Mouse (Mus musculus): ENCODE data around the gene Tpm1. TPM values are rescaled to one million over a fixed set of nuclear protein-coding genes. Genes with fewer than 3 reads are reported as not detected.
A peak's percentile ranks its signal among the peaks of the same experiment; 100 is the strongest.

The Tpm1 gene
- 171 and 180 TPM in 2 replicates for polyA plus RNA-seq (2015; fragmentation: Nextera tagmentation; extraction: Ambion mirVana)

DNA sequence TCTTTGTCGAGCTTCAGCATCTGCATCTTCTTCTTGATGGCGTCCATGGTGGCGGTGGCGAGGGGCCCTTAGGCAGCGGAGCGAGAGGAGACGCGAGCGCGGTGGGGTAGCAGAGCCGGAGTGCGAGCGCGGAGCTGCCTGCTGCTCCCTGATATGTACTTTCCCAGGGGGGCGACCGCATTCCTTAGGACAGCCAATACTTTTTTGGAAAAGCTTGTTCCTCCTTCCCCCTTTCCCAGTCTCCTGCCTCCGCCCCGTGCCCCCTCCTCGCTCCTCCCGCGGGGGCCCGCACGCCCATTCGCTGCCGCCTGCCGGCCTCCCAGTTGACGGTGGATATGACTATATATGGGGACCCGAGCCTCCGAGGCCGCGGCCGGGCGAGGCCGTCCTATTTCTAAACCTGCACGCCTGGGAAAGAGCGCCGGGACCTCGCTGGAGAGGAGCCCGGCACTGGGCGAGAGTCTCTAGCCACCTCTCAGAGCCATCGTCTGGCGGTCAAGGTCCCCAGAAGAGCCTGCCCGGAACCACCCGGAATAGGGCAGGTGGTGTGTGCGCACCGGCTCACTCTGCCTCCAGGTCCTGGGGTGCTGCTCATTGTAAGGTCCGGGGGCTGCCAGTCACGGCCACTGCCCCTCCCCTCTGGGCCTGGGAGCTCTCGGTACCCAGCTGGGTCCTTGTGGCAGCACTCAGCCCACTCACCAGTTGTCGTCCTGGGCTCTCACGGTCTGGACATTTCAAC lies at the start of gene Tpm1:
TSS of gene Tpm1 (minus strand) at position 321 of the 739 bp plus-strand sequence.
- Histone ChIP-seq H3K4me2 (peak within 1 kb of the TSS; percentile 92), H3K9me3 (no peaks in the 10 kb centered on the region), H3K27ac (replicated peaks) (no peak within 1 kb of the TSS), H3K9ac (peak within 1 kb of the TSS; percentile 49), H3K36me3 (no peaks in the 10 kb centered on the region), H3K27me3 (peaks cover 34% of the 10 kb centered on the region), H3K4me1 (replicated peaks) (peaks cover 33% of the 10 kb centered on the region), H3K4me3 (peak within 1 kb of the TSS; percentile 45)
- ATAC-seq (ENCODE audit: low FRiP score, low read depth): peak; percentile 40; the same call in 1 of the 2 replicates
- 1% methylated on average over 50 of the region's 51 CpGs for WGBS

DNA sequence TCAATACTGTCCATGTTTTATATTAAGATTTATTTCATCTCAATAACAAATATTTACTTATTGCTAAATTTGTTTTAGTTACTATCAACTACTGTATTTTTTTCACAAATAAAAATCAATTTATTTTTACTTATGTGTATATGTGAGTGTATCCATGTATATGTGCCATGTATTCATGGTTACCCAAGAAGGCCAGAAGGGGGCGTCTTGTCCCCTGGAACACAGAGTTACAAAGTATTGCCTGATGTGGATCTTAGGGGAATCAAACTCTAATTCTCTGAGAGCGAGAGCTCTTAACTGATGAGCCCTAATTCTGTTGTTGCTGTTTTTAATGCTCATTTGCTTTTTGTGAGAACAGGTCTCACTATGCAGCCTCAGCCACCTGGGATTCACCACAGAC lies 45.2 kb upstream of the Tpm1 start:
- Histone ChIP-seq H3K4me3 (no peak overlapping the region), H3K36me3 (no peaks in the 10 kb centered on the region), H3K27ac (replicated peaks) (no peak overlapping the region), H3K9ac (no peak overlapping the region), H3K4me2 (no peak overlapping the region), H3K9me3 (no peaks in the 10 kb centered on the region), H3K4me1 (replicated peaks) (peaks cover 6% of the 10 kb centered on the region; the same call in 1 of the 2 replicates), H3K27me3 (no peaks in the 10 kb centered on the region)
- ATAC-seq (ENCODE audit: low FRiP score, low read depth): no peak
- WGBS: 95% methylated on average over 2 of the region's 2 CpGs

DNA sequence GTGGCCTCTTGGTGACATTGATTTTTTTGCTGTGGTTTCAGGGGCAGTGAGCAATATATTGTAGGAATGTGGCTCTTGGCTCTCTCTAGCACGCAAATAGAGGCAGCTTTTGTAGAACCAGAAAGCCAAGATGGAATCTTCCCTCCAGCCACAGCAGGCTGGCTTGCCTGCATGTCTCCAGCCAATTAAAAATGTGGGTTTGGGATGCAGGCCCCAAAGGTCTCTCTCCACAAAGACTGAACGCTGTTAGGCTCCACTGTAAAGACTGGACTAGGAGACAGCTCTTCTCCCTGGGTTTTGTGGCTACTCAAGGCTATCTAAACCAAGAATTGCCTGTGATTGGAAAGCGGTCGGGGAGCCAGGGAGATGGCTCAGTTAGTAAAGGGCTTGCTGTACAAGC lies 43.0 kb upstream of the Tpm1 start:
- ATAC-seq (ENCODE audit: low FRiP score, low read depth): no peak
- no peaks in the 10 kb centered on the region for H3K9me3 ChIP-seq
- no peaks in the 10 kb centered on the region for H3K27me3 ChIP-seq
- peaks cover 6% of the 10 kb centered on the region; the same call in 1 of the 2 replicates for H3K4me1 ChIP-seq (replicated peaks)
- 75% methylated on average over 4 of the region's 4 CpGs for WGBS
- H3K4me3 ChIP-seq: no peak overlapping the region
- H3K36me3 ChIP-seq: no peaks in the 10 kb centered on the region
- no peak overlapping the region for H3K27ac ChIP-seq (replicated peaks)
- no peak overlapping the region for H3K9ac ChIP-seq
- no peak overlapping the region for H3K4me2 ChIP-seq

DNA sequence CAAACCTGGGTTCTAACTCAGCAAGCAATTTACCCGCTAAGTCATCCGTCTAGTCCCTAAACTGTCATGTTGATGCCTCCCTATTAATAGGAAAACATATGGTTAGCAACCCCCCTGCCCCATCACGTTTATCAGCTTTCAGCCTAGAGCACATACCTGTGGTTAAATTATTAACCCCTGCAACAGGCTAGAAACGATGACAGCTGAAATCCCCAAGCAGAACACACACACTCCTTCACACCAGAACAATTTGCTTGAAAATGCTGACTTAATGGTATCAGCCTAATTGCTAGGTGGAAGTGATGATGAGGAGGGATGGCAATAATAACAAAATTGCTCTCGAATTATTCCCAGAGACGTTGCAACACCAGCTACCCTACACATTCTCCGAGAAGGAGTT lies 42.4 kb upstream of the Tpm1 start:
- Histone ChIP-seq H3K4me1 (replicated peaks) (peaks cover 6% of the 10 kb centered on the region; the same call in 1 of the 2 replicates), H3K27ac (replicated peaks) (no peak overlapping the region), H3K9ac (no peak overlapping the region), H3K27me3 (no peaks in the 10 kb centered on the region), H3K9me3 (no peaks in the 10 kb centered on the region), H3K4me3 (no peak overlapping the region), H3K36me3 (no peaks in the 10 kb centered on the region), H3K4me2 (no peak overlapping the region)
- ATAC-seq (ENCODE audit: low FRiP score, low read depth): no peak
- 61% methylated on average over 7 of the region's 7 CpGs for WGBS

DNA sequence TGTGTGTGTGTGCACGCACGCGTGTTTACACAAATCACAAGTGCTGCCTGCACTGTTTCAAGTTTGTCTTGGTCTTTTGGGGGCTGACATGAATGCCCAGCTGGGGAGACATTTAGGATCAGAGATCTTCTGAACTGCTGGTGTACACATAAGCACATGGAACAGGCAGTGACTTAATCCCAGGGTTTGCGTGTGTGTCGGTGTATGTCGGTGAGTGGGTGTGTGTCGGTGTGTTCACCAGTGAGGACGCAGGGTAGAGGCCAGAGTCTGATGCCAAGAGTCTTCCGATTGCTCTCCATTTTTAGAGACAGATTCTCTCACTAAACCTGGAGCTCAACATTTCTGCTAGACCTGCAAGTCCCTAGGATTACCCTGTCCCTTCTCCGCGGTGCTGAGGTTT lies 41.9 kb upstream of the Tpm1 start:
- WGBS: 95% methylated on average over 11 of the region's 11 CpGs
- no peaks in the 10 kb centered on the region for H3K36me3 ChIP-seq
- H3K27me3 ChIP-seq: no peaks in the 10 kb centered on the region
- H3K9ac ChIP-seq: no peak overlapping the region
- ATAC-seq (ENCODE audit: low FRiP score, low read depth): no peak
- H3K4me2 ChIP-seq: no peak overlapping the region
- H3K4me3 ChIP-seq: no peak overlapping the region
- H3K9me3 ChIP-seq: no peaks in the 10 kb centered on the region
- no peak overlapping the region for H3K27ac ChIP-seq (replicated peaks)
- peaks cover 6% of the 10 kb centered on the region; the same call in 1 of the 2 replicates for H3K4me1 ChIP-seq (replicated peaks)

DNA sequence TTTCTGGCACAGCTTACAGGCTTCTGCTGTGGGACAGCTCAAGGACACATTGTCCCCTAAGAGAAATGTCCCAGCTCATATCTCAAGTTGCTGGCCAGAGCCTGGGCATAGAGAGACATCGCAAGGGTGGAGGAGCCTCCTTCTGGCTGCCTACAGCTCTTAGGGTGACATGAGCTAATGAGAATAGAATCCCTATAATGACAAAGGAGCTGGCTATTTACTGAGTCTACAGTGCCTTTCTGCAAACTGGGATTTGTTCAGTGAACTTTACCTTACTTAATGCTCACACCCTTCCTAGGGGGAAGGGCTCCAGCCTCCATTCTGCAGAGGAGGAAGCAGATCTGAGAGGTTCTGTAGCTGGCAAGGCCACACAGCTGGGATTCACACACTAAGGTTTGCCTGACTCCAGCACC lies 41.4 kb upstream of the Tpm1 start:
- no peak for ATAC-seq (ENCODE audit: low FRiP score, low read depth)
- Histone ChIP-seq H3K4me3 (no peak overlapping the region), H3K9ac (no peak overlapping the region), H3K36me3 (no peaks in the 10 kb centered on the region), H3K4me1 (replicated peaks) (peaks cover 6% of the 10 kb centered on the region; the same call in 1 of the 2 replicates), H3K9me3 (no peaks in the 10 kb centered on the region), H3K27ac (replicated peaks) (no peak overlapping the region), H3K4me2 (no peak overlapping the region), H3K27me3 (no peaks in the 10 kb centered on the region)
- WGBS: 87% methylated on average over 1 of the region's 1 CpGs

DNA sequence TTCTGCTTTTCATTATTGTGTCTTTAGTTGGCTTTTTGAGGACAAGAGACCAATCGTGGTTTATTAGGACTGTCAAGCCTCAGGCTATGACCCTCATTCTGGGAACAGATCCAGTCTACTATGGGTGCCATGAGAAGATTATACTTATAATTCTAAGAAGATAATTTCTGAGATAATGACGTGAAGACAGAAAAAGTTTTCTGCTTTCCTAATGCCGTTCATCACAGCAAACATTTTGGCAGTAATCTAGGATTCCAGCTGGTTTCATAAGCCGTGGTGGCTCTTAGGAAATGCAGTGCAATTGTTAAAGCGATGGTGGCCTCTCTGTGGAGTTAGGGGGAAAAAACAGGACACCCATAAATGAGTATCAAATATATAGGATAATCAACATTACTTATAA lies 40.0 kb upstream of the Tpm1 start:
- Histone ChIP-seq H3K9me3 (no peaks in the 10 kb centered on the region), H3K4me1 (replicated peaks) (peaks cover 6% of the 10 kb centered on the region; the same call in 1 of the 2 replicates), H3K27me3 (no peaks in the 10 kb centered on the region), H3K4me3 (no peak overlapping the region), H3K4me2 (no peak overlapping the region), H3K36me3 (no peaks in the 10 kb centered on the region), H3K9ac (no peak overlapping the region), H3K27ac (replicated peaks) (no peak overlapping the region)
- WGBS: 74% methylated on average over 5 of the region's 5 CpGs
- ATAC-seq (ENCODE audit: low FRiP score, low read depth): no peak

DNA sequence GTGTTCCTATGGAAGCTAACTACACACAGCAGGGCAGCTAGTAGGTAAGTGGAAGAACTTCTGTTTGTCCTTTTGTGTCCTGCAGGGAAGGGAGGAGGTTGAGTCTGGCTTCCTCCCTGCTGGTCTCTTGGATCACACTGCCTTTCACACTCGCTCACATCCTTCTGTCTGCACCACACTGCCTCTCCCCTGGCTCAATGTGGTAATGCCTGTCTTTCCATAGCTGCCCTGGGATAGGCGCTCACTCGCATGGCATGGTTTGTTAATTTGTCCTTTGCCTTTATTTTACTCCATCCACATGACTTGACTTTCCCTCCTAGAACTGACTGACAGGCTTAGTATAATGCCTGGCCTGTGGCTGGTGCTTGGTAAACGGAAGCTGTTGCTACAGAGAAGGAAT lies 34.6 kb upstream of the Tpm1 start:
- 18% methylated on average over 4 of the region's 4 CpGs for WGBS
- ATAC-seq (ENCODE audit: low FRiP score, low read depth): no peak

DNA sequence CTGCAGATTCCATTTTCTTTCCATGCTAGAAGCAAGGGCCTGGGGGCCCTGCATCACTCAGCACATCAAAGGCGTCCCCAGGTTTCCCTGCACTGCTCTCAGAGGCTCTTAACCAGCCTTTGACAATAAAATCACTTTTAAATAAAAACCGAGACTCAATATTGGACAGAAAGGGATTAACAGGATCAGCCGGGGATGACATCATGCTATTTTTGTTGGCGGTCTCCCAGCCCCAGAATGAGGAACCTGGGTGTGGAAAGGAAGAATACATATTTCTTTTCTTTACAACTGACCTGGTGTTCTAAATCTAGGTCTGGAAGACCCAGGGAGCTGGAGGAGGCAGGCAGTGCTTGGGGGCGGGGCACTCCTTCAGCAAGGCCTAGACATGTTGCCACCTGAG lies 32.5 kb upstream of the Tpm1 start:
- no peaks in the 10 kb centered on the region for H3K9me3 ChIP-seq
- H3K4me1 ChIP-seq (replicated peaks): no peaks in the 10 kb centered on the region
- no peak overlapping the region for H3K4me2 ChIP-seq
- no peak for ATAC-seq (ENCODE audit: low FRiP score, low read depth)
- H3K27ac ChIP-seq (replicated peaks): no peak overlapping the region
- H3K36me3 ChIP-seq: no peaks in the 10 kb centered on the region
- no peak overlapping the region for H3K4me3 ChIP-seq
- H3K9ac ChIP-seq: no peak overlapping the region
- no peaks in the 10 kb centered on the region for H3K27me3 ChIP-seq
- 77% methylated on average over 5 of the region's 5 CpGs for WGBS

More for the DNA sequence above, 34.6 kb upstream of the Tpm1 start:
- Histone ChIP-seq H3K9ac (no peak overlapping the region), H3K27ac (replicated peaks) (no peak overlapping the region), H3K4me1 (replicated peaks) (no peaks in the 10 kb centered on the region), H3K4me3 (no peak overlapping the region), H3K36me3 (no peaks in the 10 kb centered on the region), H3K27me3 (no peaks in the 10 kb centered on the region), H3K4me2 (no peak overlapping the region), H3K9me3 (no peaks in the 10 kb centered on the region)

DNA sequence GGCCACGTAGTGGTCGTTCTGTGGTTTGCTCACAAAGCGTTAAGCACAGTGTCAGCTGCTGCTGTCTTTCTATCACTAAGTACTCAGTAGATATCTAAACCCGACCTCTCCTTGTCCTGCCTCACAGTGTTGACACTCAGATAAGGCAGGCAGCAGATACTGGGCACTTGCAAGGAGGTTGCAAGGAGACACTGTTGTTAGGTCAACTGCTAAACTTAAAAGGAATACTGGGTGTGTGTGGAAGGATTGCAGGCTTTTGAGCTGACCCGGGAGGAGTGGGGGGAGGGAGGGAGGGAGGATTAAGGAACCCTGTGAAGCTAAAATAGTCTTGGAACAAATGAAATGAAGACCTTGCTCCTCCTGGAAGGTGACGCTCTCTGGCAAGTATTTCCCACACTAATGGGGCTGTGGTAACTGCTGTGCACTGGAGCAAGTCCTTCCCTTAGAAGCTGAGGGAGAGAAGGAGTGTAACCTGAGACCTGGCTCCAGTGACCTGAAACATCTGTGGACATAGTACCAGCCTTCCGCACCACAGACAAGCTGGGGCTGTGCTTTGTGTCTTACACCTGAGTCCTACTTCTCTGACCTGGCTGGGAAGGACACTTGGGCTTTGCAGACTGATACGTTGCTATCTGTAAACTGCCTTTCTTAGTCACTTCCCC lies 28.6 kb upstream of the Tpm1 start:
- H3K4me2 ChIP-seq: no peak overlapping the region
- no peak overlapping the region for H3K27ac ChIP-seq (replicated peaks)
- no peak for ATAC-seq (ENCODE audit: low FRiP score, low read depth)
- H3K27me3 ChIP-seq: no peaks in the 10 kb centered on the region
- H3K4me3 ChIP-seq: no peak overlapping the region
- no peak overlapping the region for H3K9ac ChIP-seq
- no peaks in the 10 kb centered on the region for H3K36me3 ChIP-seq
- no peaks in the 10 kb centered on the region for H3K4me1 ChIP-seq (replicated peaks)
- 55% methylated on average over 8 of the region's 8 CpGs for WGBS
- H3K9me3 ChIP-seq: no peaks in the 10 kb centered on the region

DNA sequence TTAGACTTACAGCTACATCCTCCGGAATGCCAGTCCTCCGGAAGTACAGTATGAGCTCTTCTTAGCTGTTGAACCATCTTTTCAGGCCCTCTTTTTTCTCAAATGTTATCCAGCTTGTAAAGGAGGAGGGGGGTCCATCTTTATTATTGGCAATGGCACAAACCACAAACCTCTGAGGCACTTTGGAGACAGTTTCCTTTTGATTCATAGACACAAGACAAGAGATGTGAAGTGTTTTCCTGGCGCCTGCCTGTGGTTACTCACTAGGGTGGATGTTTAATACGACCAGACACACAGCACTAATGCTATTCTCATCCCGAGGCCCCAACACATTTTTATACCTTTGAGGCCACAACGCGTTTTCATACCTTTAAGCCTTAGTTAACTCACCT lies 28.1 kb upstream of the Tpm1 start:
- no peaks in the 10 kb centered on the region for H3K36me3 ChIP-seq
- H3K27me3 ChIP-seq: no peaks in the 10 kb centered on the region
- no peak overlapping the region for H3K27ac ChIP-seq (replicated peaks)
- H3K9ac ChIP-seq: no peak overlapping the region
- no peak overlapping the region for H3K4me2 ChIP-seq
- no peak for ATAC-seq (ENCODE audit: low FRiP score, low read depth)
- H3K9me3 ChIP-seq: no peaks in the 10 kb centered on the region
- H3K4me1 ChIP-seq (replicated peaks): no peaks in the 10 kb centered on the region
- no peak overlapping the region for H3K4me3 ChIP-seq
- 86% methylated on average over 7 of the region's 7 CpGs for WGBS

DNA sequence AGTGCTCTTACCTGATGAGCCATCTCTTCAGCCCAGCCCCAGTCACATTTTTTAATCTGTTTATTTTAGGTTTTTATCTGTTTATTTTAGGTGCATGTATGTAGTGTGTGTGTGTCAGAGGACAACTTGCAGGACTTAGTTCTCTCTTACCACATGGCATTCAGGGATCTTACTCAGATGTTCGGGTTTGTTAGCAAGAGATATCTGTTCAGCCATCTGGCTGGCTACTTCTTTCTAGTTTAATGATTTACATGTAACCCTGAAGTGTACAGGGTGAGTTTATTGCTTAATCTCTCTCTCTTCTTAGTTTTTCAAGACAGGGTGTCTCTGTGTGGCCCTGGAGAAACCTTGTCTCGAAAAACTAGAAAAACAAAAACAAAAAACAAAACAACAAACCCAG lies 23.0 kb upstream of the Tpm1 start:
- H3K27me3 ChIP-seq: no peaks in the 10 kb centered on the region
- H3K9ac ChIP-seq: no peak overlapping the region
- no peak overlapping the region for H3K4me2 ChIP-seq
- WGBS: 77% methylated on average over 2 of the region's 2 CpGs
- H3K36me3 ChIP-seq: no peaks in the 10 kb centered on the region
- H3K4me3 ChIP-seq: no peak overlapping the region
- no peaks in the 10 kb centered on the region for H3K4me1 ChIP-seq (replicated peaks)
- no peak overlapping the region for H3K27ac ChIP-seq (replicated peaks)
- H3K9me3 ChIP-seq: no peaks in the 10 kb centered on the region
- ATAC-seq (ENCODE audit: low FRiP score, low read depth): no peak
